ENCODE assay signal across 8 mouse cellular contexts in the genomic region with DNA sequence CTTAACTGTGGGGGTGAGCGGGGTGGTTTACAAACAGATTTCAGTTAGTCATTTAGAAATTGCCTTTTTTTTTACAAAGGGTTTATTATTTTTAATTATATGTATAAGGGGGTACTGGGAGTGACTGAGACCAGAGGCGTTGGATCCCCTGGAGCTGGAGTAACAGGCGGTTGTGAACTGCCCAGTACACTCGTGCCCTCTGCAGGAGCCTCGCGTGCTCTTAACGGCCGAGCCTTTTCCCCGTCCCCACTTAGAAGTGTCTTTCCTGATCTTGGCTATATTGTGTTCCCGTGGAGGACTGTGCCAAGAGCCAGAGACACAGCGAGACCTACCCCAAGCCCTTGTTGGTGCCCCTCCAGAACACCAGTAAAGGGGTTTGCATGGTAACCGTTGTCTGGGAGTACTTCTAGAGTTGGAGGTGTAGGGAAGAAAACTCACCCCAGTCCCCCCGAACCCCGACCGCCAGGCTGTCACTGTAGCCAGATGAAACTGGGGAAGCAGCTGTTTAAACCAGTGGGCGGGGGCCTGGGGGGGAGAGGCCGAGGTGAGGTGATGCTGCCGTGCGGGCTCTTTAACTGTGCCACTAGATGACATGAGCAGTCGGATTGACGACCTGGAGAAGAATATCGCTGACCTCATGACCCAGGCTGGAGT. TPM values are rescaled to one million over a fixed set of nuclear protein-coding genes. Genes with fewer than 3 reads are reported as not detected.
DNase-seq lines count a peak whose midpoint lies in the region; ATAC-seq and TF ChIP-seq lines count a peak whose summit lies in the region.

No protein-coding gene starts in this region.

- no peaks in the 10 kb centered on the region for H3K9me3 ChIP-seq in lung, embryonic 15.5 days
- no peaks in the 10 kb centered on the region for H3K9me3 ChIP-seq in forebrain, postnatal 0 days (ENCODE audit: low read length)
- peaks cover 6% of the 10 kb centered on the region; the same call in 1 of the 2 replicates for H3K9me3 ChIP-seq in liver, embryonic 11.5 days (ENCODE audit: control insufficient read depth, low read length)
- H3K9me3 ChIP-seq in stomach, embryonic 16.5 days (replicated peaks; ENCODE audit: control insufficient read depth, low read length): 0 out of 2 replicates have a peak, but pooled peaks cover 3% of the 10 kb centered on the region

- H3K27me3 ChIP-seq in lung, embryonic 15.5 days: no peaks in the 10 kb centered on the region
- H3K27me3 ChIP-seq in forebrain, postnatal 0 days (ENCODE audit: insufficient read depth, low read length): no peaks in the 10 kb centered on the region
- no peaks in the 10 kb centered on the region for H3K27me3 ChIP-seq in liver, embryonic 11.5 days (replicated peaks; ENCODE audit: control insufficient read depth, insufficient read depth, low read length)
- H3K27me3 ChIP-seq in stomach, embryonic 16.5 days (ENCODE audit: control insufficient read depth, insufficient read depth, low read length): peaks cover 6% of the 10 kb centered on the region; the same call in 1 of the 2 replicates

- peaks cover 34% of the 10 kb centered on the region for H3K36me3 ChIP-seq in lung, embryonic 15.5 days
- H3K36me3 ChIP-seq in forebrain, postnatal 0 days (ENCODE audit: insufficient read depth): peaks cover 34% of the 10 kb centered on the region
- H3K36me3 ChIP-seq in liver, embryonic 11.5 days (ENCODE audit: control insufficient read depth, insufficient read depth, low read length): peaks cover 31% of the 10 kb centered on the region
- peaks cover 28% of the 10 kb centered on the region for H3K36me3 ChIP-seq in stomach, embryonic 16.5 days (ENCODE audit: control insufficient read depth, insufficient read depth, low read length)

- peak overlapping the region; percentile 96 for H3K4me3 ChIP-seq in lung, embryonic 15.5 days
- peak overlapping the region; percentile 94 for H3K4me3 ChIP-seq in bone marrow macrophage, adult 2 months (ENCODE audit: insufficient read depth, low read length)
- peak overlapping the region; percentile 94 for H3K4me3 ChIP-seq in forebrain, postnatal 0 days (ENCODE audit: low read depth, low read length)
- peak overlapping the region; percentile 98 for H3K4me3 ChIP-seq in liver, embryonic 11.5 days (ENCODE audit: low read depth, low read length)
- peak overlapping the region; percentile 100 for H3K4me3 ChIP-seq in stomach, embryonic 16.5 days (replicated peaks; ENCODE audit: low read length)

- H3K4me1 ChIP-seq in lung, embryonic 15.5 days: peaks cover 12% of the 10 kb centered on the region
- peaks cover 24% of the 10 kb centered on the region for H3K4me1 ChIP-seq in bone marrow macrophage, adult 2 months (ENCODE audit: control insufficient read depth, insufficient read depth, low read length)
- peaks cover 9% of the 10 kb centered on the region for H3K4me1 ChIP-seq in forebrain, postnatal 0 days (ENCODE audit: insufficient read depth)
- H3K4me1 ChIP-seq in liver, embryonic 11.5 days (replicated peaks; ENCODE audit: control insufficient read depth, insufficient read depth, low read length): 0 out of 2 replicates have a peak, but pooled peaks cover 2% of the 10 kb centered on the region
- H3K4me1 ChIP-seq in stomach, embryonic 16.5 days (ENCODE audit: control insufficient read depth, insufficient read depth, low read length): peaks cover 4% of the 10 kb centered on the region; the same call in 1 of the 2 replicates

- DNase-seq in lung, postnatal 10 days: no peak
- DNase-seq in forebrain, postnatal 0 days: no peak
- DNase-seq in liver, embryonic 11.5 days (ENCODE audit: low spot score): no peak
- no peak for DNase-seq in gastrocnemius, adult 8-10 months (ENCODE audit: low spot score in 2 of 2)
- DNase-seq in B cell, adult 2 months: no peak

- TF ChIP-seq CTCF in bone marrow macrophage, adult 2 months (IDR thresholded peaks at IDR 0.05; ENCODE audit: low read depth, low read length): peak; percentile 29; the same call in 1 of the 2 replicates
- 0 out of 2 replicates have a peak, but pooled peaks have one; percentile 22 for TF ChIP-seq CTCF in forebrain, postnatal 0 days (IDR thresholded peaks at IDR 0.05; ENCODE audit: low read depth)

- H3K27ac ChIP-seq in lung, embryonic 15.5 days: no peak overlapping the region
- H3K27ac ChIP-seq in bone marrow macrophage, adult 2 months (ENCODE audit: insufficient read depth, low read depth, low read length): no peak overlapping the region
- H3K27ac ChIP-seq in forebrain, postnatal 0 days (ENCODE audit: low read depth, low read length): no peak overlapping the region
- H3K27ac ChIP-seq in liver, embryonic 11.5 days (ENCODE audit: low read depth, low read length): 0 out of 2 replicates have a peak overlapping the region, but pooled peaks have one; percentile 38
- H3K27ac ChIP-seq in stomach, embryonic 16.5 days (ENCODE audit: low read length): peak overlapping the region; percentile 10; the same call in 1 of the 2 replicates

- 44% methylated on average over 22 of the region's 22 CpGs for WGBS in lung, embryonic 15.5 days
- WGBS in forebrain, postnatal 0 days: 54% methylated on average over 22 of the region's 22 CpGs
- 40% methylated on average over 22 of the region's 22 CpGs for WGBS in liver, embryonic 11.5 days
- WGBS in stomach, embryonic 16.5 days: 43% methylated on average over 22 of the region's 22 CpGs

- peak overlapping the region; percentile 63 for H3K4me2 ChIP-seq in lung, embryonic 15.5 days
- peak overlapping the region; percentile 70 for H3K4me2 ChIP-seq in forebrain, postnatal 0 days (ENCODE audit: low read depth)
- peak overlapping the region; percentile 77 for H3K4me2 ChIP-seq in liver, embryonic 11.5 days
- H3K4me2 ChIP-seq in stomach, embryonic 16.5 days (ENCODE audit: low read depth, low read length): peak overlapping the region; percentile 65

- peak overlapping the region; percentile 96 for H3K9ac ChIP-seq in lung, embryonic 15.5 days
- H3K9ac ChIP-seq in forebrain, postnatal 0 days: peak overlapping the region; percentile 96
- peak overlapping the region; percentile 92 for H3K9ac ChIP-seq in liver, embryonic 11.5 days (ENCODE audit: low read depth, low read length)
- peak overlapping the region; percentile 97 for H3K9ac ChIP-seq in stomach, embryonic 16.5 days (ENCODE audit: low read length)

- no peak for ATAC-seq in lung, embryonic 15.5 days (ENCODE audit: borderline replicate concordance, extremely low read depth, low FRiP score, low TSS enrichment)
- ATAC-seq in forebrain, postnatal 0 days: no peak
- ATAC-seq in liver, embryonic 11.5 days (replicated peaks; ENCODE audit: low FRiP score): no peak; the same call in 1 of the 2 replicates
- no peak for ATAC-seq in stomach, embryonic 16.5 days (ENCODE audit: insufficient read depth, low FRiP score)

- TF ChIP-seq POLR2A in bone marrow macrophage, adult 2 months (IDR thresholded peaks at IDR 0.05; ENCODE audit: borderline replicate concordance, low read depth, low read length): no peak

RNA-seq across cellular contexts. Expression of a gene that starts 0.9 kb away (rescaled TPM):
- 332 and 337 TPM in 2 replicates for polyA plus RNA-seq in lung, embryonic 15.5 days (2015; fragmentation: Nextera tagmentation; extraction: Ambion mirVana)
- polyA plus RNA-seq in bone marrow macrophage, adult 2 months (2012; ENCODE audit: insufficient read depth, insufficient read length, missing spikeins): 224 and 232 TPM in 2 replicates
- total RNA-seq in forebrain, postnatal 0 days (2014; rRNA removed): 390 and 481 TPM in 2 replicates
- polyA plus RNA-seq in forebrain, postnatal 0 days (2015; fragmentation: Nextera tagmentation; extraction: Ambion mirVana): 972 and 1,071 TPM in 2 replicates
- polyA plus RNA-seq in liver, embryonic 11.5 days (2014; fragmentation: Nextera tagmentation; extraction: Ambion mirVana): 170 and 177 TPM in 2 replicates
- 292 and 307 TPM in 2 replicates for polyA plus RNA-seq in stomach, embryonic 16.5 days (2015; fragmentation: Nextera tagmentation; extraction: Ambion mirVana)
- total RNA-seq in gastrocnemius, adult 8-10 months (2022): 100 to 1,000 TPM; 133 to 148 (median 143) TPM

RNA-seq across cellular contexts. Expression of a gene that starts 49.5 kb away (rescaled TPM):
- 14.8 and 15.8 TPM in 2 replicates for polyA plus RNA-seq in lung, embryonic 15.5 days (2015; fragmentation: Nextera tagmentation; extraction: Ambion mirVana)
- 14.2 and 14.3 TPM in 2 replicates for polyA plus RNA-seq in bone marrow macrophage, adult 2 months (2012; ENCODE audit: insufficient read depth, insufficient read length, missing spikeins)
- total RNA-seq in forebrain, postnatal 0 days (2014; rRNA removed): 27.6 and 27.9 TPM in 2 replicates
- polyA plus RNA-seq in forebrain, postnatal 0 days (2015; fragmentation: Nextera tagmentation; extraction: Ambion mirVana): 20.3 and 21.3 TPM in 2 replicates
- polyA plus RNA-seq in liver, embryonic 11.5 days (2014; fragmentation: Nextera tagmentation; extraction: Ambion mirVana): 13.7 and 15.0 TPM in 2 replicates
- polyA plus RNA-seq in stomach, embryonic 16.5 days (2015; fragmentation: Nextera tagmentation; extraction: Ambion mirVana): 12.5 and 13.5 TPM in 2 replicates
- 100 to 1,000 TPM in 1 of 4 experiments, 10 to 100 TPM in 3; 83.6 to 123 (median 95.6) TPM for total RNA-seq in gastrocnemius, adult 8-10 months (2022)

Comparison
In these comparisons a context has a peak if more than half of its experiments do, and no peak if none do; other contexts are left out.
1. H3K27ac ChIP-seq: peak in liver, embryonic 11.5 days (single experiment) and stomach, embryonic 16.5 days (single experiment); none in lung, embryonic 15.5 days (single experiment), bone marrow macrophage, adult 2 months (single experiment) and forebrain, postnatal 0 days (single experiment).
2. Peak in every context shown above with its lines, with median percentiles within 50 percentile points of each other: H3K4me2 ChIP-seq, H3K4me3 ChIP-seq and H3K9ac ChIP-seq.